Comparison of ENCODE assay signal across 17 mouse cellular contexts in genomic region chr4:82371471-82371870, GRCm38 (mm10).
"Had no signal": no experiment of that assay in that cellular context is flagged by ENCODE, and none has a peak within 500 bp of the region (broad histone marks: within the 10 kb centered on the region; RNA-seq: fewer than 3 reads in every experiment).

No protein-coding gene starts in this region.

- H3K27me3 ChIP-seq: lung, embryonic 15.5 days; megakaryocyte, embryonic 14.5 days; midbrain, embryonic 12.5 days; midbrain, embryonic 15.5 days; neural tube, embryonic 12.5 days; stomach, embryonic 15.5 days had no signal

- H3K9me3 ChIP-seq: lung, embryonic 15.5 days; megakaryocyte, embryonic 14.5 days; midbrain, embryonic 12.5 days; midbrain, embryonic 15.5 days; neural tube, embryonic 12.5 days; stomach, embryonic 15.5 days had no signal

- H3K9ac ChIP-seq: liver, postnatal 0 days; lung, embryonic 15.5 days; midbrain, embryonic 12.5 days; midbrain, embryonic 15.5 days; neural tube, embryonic 12.5 days; stomach, embryonic 15.5 days had no signal

- DNase-seq: liver, postnatal 0 days; lung, adult 2 months; lung, postnatal 14 days; lung, postnatal 36 days; right cerebral cortex, postnatal 14 days; thymus, adult 2 months; thymus, postnatal 25 days; thymus, postnatal 4 days had no signal

- H3K4me2 ChIP-seq: lung, embryonic 15.5 days; midbrain, embryonic 12.5 days; midbrain, embryonic 15.5 days; neural tube, embryonic 12.5 days; stomach, embryonic 15.5 days had no signal

- H3K36me3 ChIP-seq: lung, embryonic 15.5 days; midbrain, embryonic 15.5 days; neural tube, embryonic 12.5 days; stomach, embryonic 15.5 days had no signal

- H3K4me3 ChIP-seq: lung, embryonic 15.5 days; megakaryocyte, embryonic 14.5 days; midbrain, embryonic 12.5 days; midbrain, embryonic 15.5 days; neural tube, embryonic 12.5 days; stomach, embryonic 15.5 days had no signal

- H3K27ac ChIP-seq: lung, embryonic 15.5 days; macrophage; midbrain, embryonic 12.5 days; midbrain, embryonic 15.5 days; neural tube, embryonic 12.5 days; stomach, embryonic 15.5 days; stomach, postnatal 0 days had no signal

- ATAC-seq: liver, postnatal 0 days; lung, postnatal 0 days; midbrain, embryonic 15.5 days had no signal

- H3K4me1 ChIP-seq: megakaryocyte, embryonic 14.5 days; midbrain, embryonic 12.5 days; neural tube, embryonic 12.5 days; stomach, embryonic 15.5 days had no signal
